Mouse (Mus musculus): ENCODE data around the gene Gm10203. TPM values are rescaled to one million over a fixed set of nuclear protein-coding genes. Genes with fewer than 3 reads are reported as not detected.
"Not testable (repeated sequence)": the region's sequence is repeated elsewhere in the genome, so short reads cannot be mapped to it uniquely, and the experiment has no call there.

Gene Gm10203
- polyA plus RNA-seq, 1 experiment from 2014 or later: not detected

GRCm38 (mm10) chr6:149139011-149139410, 9.0 kb downstream of the Gm10203 start:
- 90% methylated on average over 3 of the region's 3 CpGs for WGBS
- no peak for ATAC-seq (ENCODE audit: insufficient read depth, low FRiP score, low read depth)
- no peaks in the 10 kb centered on the region for H3K9me3 ChIP-seq

GRCm38 (mm10) chr6:149139471-149139870, 9.5 kb downstream of the Gm10203 start, which contains the start of gene Etfbkmt:
Gene Etfbkmt (plus strand): TSS chr6:149139849.
- Histone ChIP-seq H3K9ac (no peak within 1 kb of the TSS), H3K9me3 (no peaks in the 10 kb centered on the region), H3K4me3 (replicated peaks) (no peak within 1 kb of the TSS), H3K4me1 (no peaks in the 10 kb centered on the region), H3K36me3 (peaks cover 5% of the 10 kb centered on the region), H3K27ac (no peak within 1 kb of the TSS), H3K4me2 (no peak within 1 kb of the TSS), H3K27me3 (replicated peaks) (no peaks in the 10 kb centered on the region)
- no peak for ATAC-seq (ENCODE audit: insufficient read depth, low FRiP score, low read depth)
- 73% methylated on average over 1 of the region's 1 CpGs for WGBS

More at GRCm38 (mm10) chr6:149139011-149139410, 9.0 kb downstream of the Gm10203 start:
- 0 out of 2 replicates have a peak, but pooled peaks cover under 1% of the 10 kb centered on the region for H3K36me3 ChIP-seq
- H3K4me2 ChIP-seq: no peak overlapping the region
- H3K27me3 ChIP-seq (replicated peaks): no peaks in the 10 kb centered on the region
- H3K4me1 ChIP-seq: no peaks in the 10 kb centered on the region
- H3K4me3 ChIP-seq (replicated peaks): no peak overlapping the region
- H3K9ac ChIP-seq: no peak overlapping the region
- no peak overlapping the region for H3K27ac ChIP-seq

GRCm38 (mm10) chr6:149141393-149142173, 11.6 kb downstream of the Gm10203 start:
- WGBS: 5% methylated on average over 36 of the region's 36 CpGs
- peak overlapping the region; percentile 71 for H3K27ac ChIP-seq
- peaks cover 13% of the 10 kb centered on the region for H3K36me3 ChIP-seq
- H3K4me2 ChIP-seq: peak overlapping the region; percentile 63
- H3K27me3 ChIP-seq (replicated peaks): no peaks in the 10 kb centered on the region
- no peaks in the 10 kb centered on the region for H3K4me1 ChIP-seq
- H3K9ac ChIP-seq: peak overlapping the region; percentile 50
- peak; percentile 96 for ATAC-seq (ENCODE audit: insufficient read depth, low FRiP score, low read depth)
- H3K4me3 ChIP-seq (replicated peaks): peak overlapping the region; percentile 55
- H3K9me3 ChIP-seq: no peaks in the 10 kb centered on the region

GRCm38 (mm10) chr6:149145143-149145542, 15.2 kb downstream of the Gm10203 start:
- Histone ChIP-seq H3K27me3 (replicated peaks) (no peaks in the 10 kb centered on the region), H3K4me2 (no peak overlapping the region), H3K36me3 (peaks cover 13% of the 10 kb centered on the region), H3K4me3 (replicated peaks) (no peak overlapping the region), H3K9ac (no peak overlapping the region), H3K9me3 (no peaks in the 10 kb centered on the region), H3K27ac (no peak overlapping the region), H3K4me1 (no peaks in the 10 kb centered on the region)
- ATAC-seq (ENCODE audit: insufficient read depth, low FRiP score, low read depth): no peak
- 91% methylated on average over 1 of the region's 1 CpGs for WGBS

- no peaks in the 10 kb centered on the region for H3K27me3 ChIP-seq (replicated peaks)
- peaks cover 13% of the 10 kb centered on the region for H3K36me3 ChIP-seq
- no peaks in the 10 kb centered on the region for H3K4me1 ChIP-seq
- WGBS: 47% methylated on average over 7 of the region's 7 CpGs
- H3K27ac ChIP-seq: peak overlapping the region; percentile 55; the same call in 1 of the 2 replicates
- no peak overlapping the region for H3K4me2 ChIP-seq
- H3K9me3 ChIP-seq: no peaks in the 10 kb centered on the region
- ATAC-seq (ENCODE audit: insufficient read depth, low FRiP score, low read depth): peak; percentile 88
- no peak overlapping the region for H3K4me3 ChIP-seq (replicated peaks)
- H3K9ac ChIP-seq: no peak overlapping the region
Observed at GRCm38 (mm10) chr6:149148436-149149229, 18.7 kb downstream of the Gm10203 start.

GRCm38 (mm10) chr6:149152119-149152518, 22.1 kb downstream of the Gm10203 start:
- ATAC-seq (ENCODE audit: insufficient read depth, low FRiP score, low read depth): no peak
- no peaks in the 10 kb centered on the region for H3K9me3 ChIP-seq
- WGBS: 89% methylated on average over 2 of the region's 2 CpGs
- H3K4me2 ChIP-seq: no peak overlapping the region
- H3K4me1 ChIP-seq: peaks cover 5% of the 10 kb centered on the region; the same call in 1 of the 2 replicates
- H3K36me3 ChIP-seq: peaks cover 3% of the 10 kb centered on the region; the same call in 1 of the 2 replicates
- H3K4me3 ChIP-seq (replicated peaks): no peak overlapping the region
- H3K27me3 ChIP-seq (replicated peaks): no peaks in the 10 kb centered on the region
- no peak overlapping the region for H3K27ac ChIP-seq
- no peak overlapping the region for H3K9ac ChIP-seq

DNA sequence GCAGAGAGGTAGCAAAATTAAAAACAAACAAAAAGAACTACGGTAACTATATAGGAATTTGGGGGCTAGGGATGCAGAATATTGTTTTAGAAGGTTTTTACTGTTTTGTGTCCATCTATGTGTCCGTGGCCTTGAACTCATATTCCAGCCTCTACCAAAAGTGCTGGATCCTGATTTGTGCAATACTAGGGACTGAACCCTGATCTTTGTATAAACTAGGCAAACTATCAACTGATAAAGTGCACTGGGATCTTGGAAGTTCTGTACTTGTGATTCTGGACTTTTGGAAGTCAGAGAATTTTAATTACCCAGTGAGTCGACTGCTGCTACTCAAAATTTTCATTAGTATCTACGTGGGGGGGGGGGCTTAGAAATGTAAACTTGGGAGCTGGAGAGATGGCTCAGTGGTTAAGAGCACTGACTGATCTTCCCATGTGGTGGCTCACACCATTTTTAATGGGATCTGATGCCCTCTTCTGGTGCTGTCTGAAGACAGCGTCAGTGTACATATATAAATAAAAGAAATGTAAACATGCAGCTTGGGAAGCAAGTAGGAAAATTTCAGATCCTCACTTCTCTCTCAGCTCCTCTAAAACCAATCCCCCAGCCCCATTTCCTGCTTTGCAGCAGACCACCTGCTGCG, 23.6 kb downstream of the Gm10203 start:
- Histone ChIP-seq H3K36me3 (peaks cover 3% of the 10 kb centered on the region; the same call in 1 of the 2 replicates), H3K4me3 (replicated peaks) (no peak overlapping the region), H3K9me3 (no peaks in the 10 kb centered on the region), H3K9ac (no peak overlapping the region), H3K27me3 (replicated peaks) (no peaks in the 10 kb centered on the region), H3K4me1 (peaks cover 5% of the 10 kb centered on the region; the same call in 1 of the 2 replicates), H3K27ac (peak overlapping the region; percentile 71), H3K4me2 (no peak overlapping the region)
- no peak for ATAC-seq (ENCODE audit: insufficient read depth, low FRiP score, low read depth)
- WGBS: 33% methylated on average over 6 of the region's 6 CpGs

GRCm38 (mm10) chr6:149154116-149155030, 24.4 kb downstream of the Gm10203 start:
- Histone ChIP-seq H3K9me3 (no peaks in the 10 kb centered on the region), H3K27ac (peak overlapping the region; percentile 71), H3K4me1 (peaks cover 5% of the 10 kb centered on the region; the same call in 1 of the 2 replicates), H3K4me2 (no peak overlapping the region), H3K27me3 (replicated peaks) (no peaks in the 10 kb centered on the region), H3K4me3 (replicated peaks) (no peak overlapping the region), H3K9ac (no peak overlapping the region), H3K36me3 (peaks cover 3% of the 10 kb centered on the region; the same call in 1 of the 2 replicates)
- no peak for ATAC-seq (ENCODE audit: insufficient read depth, low FRiP score, low read depth)
- WGBS: 13% methylated on average over 8 of the region's 8 CpGs

DNA sequence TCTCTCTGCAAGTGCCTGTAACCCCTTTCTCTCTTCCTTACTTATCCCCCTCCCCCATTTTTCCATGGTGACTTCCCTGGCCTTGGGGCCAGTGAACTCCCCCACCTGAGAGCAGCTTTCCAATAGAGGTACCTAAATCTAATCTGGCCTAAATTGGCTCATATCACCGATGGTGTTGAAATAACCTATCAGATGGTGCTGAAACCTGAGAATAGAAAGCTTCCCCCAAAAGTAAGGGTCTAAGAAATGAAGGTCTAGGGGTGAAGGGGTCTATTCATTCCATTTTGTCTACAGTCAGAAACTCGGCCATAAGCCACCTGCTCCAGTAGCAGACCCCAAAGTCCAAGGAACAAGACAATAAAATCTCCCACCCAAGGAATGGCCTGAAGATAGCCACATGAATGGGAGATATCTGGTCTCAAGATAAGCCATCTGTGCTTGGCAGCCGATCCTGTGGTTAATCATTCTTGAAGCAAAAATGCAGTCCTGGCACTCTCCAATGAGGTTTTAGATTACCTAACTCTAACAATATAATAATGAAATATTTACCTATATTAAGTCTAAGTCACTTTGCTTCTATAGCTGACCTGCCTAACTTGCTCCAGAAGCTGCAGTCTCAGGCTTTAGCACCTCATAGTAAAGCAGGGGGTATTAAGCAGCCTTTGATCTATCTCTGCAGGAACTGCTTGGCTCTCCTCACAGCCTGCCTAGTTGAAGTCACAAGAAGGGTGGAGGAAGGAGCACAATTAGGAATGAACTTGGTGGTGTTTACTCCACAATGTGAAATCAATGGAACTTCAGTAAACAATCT, 25.3 kb downstream of the Gm10203 start:
- Histone ChIP-seq H3K9ac (no peak overlapping the region), H3K27ac (peak overlapping the region; percentile 71), H3K27me3 (replicated peaks) (no peaks in the 10 kb centered on the region), H3K4me2 (no peak overlapping the region), H3K36me3 (peaks cover 5% of the 10 kb centered on the region; the same call in 1 of the 2 replicates), H3K4me1 (peaks cover 5% of the 10 kb centered on the region; the same call in 1 of the 2 replicates), H3K4me3 (replicated peaks) (no peak overlapping the region), H3K9me3 (no peaks in the 10 kb centered on the region)
- 33% methylated on average over 3 of the region's 3 CpGs for WGBS
- peak; percentile 74 for ATAC-seq (ENCODE audit: insufficient read depth, low FRiP score, low read depth)

DNA sequence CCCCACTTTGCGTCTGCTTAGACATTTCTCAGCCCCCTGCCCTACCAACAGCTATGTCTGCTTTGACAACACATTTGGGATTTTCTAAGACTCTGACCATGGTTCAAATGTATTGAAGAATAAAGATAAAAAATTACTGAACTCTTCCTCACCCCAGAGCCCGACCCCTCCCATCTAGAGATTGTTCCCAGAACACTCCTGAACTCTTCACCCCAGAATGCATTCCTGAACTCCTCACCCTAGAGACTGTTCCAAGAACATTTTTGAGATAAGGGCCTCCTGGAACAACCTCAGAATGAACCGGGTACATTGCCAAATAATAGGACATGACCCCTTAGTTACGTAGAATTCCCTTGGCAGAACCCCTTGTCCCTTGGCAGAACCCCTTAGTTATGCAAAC, 37.1 kb downstream of the Gm10203 start:
- not testable (repeated sequence) for H3K4me3 ChIP-seq (replicated peaks); H3K4me2 ChIP-seq; H3K9ac ChIP-seq; H3K4me1 ChIP-seq; H3K27ac ChIP-seq; ATAC-seq (ENCODE audit: insufficient read depth, low FRiP score, low read depth); H3K9me3 ChIP-seq; H3K27me3 ChIP-seq (replicated peaks)
- H3K36me3 ChIP-seq: peaks cover 16% of the 10 kb centered on the region
- 68% methylated on average over 4 of the region's 4 CpGs for WGBS
